Mouse (Mus musculus) liver, embryonic 16.5 days (tissue): ENCODE results near the gene Slc38a6. TPM values are rescaled to one million over a fixed set of nuclear protein-coding genes. Genes with fewer than 3 reads are reported as not detected.

Experiments used
- ATAC-seq: fragments of 200-750 bp; cut with Nextera tagmentation; 2 replicates; pipeline ENCODE4 v1.8.0; 2017; ENCODE audit warnings: low read depth, mild to moderate bottlenecking, moderate number of reproducible peaks, moderate library complexity
- H3K27ac ChIP-seq: fragments of 300-500 bp; sonication (generic); 2 replicates; pipeline ENCODE4 v1.5.1; 2014; ENCODE audit warnings: mild to moderate bottlenecking, low read length
- H3K27me3 ChIP-seq: fragments of 300-500 bp; sonication (generic); 2 replicates; pipeline ENCODE4 v1.6.1; 2014; ENCODE audit warnings: low read depth, low read length, mixed read lengths; ENCODE audit not compliant: control insufficient read depth, insufficient read depth
- H3K36me3 ChIP-seq: fragments of 300-500 bp; sonication (generic); 2 replicates; pipeline ENCODE4 v1.6.1; 2014; ENCODE audit warnings: mild to moderate bottlenecking; ENCODE audit not compliant: control insufficient read depth, insufficient read depth
- H3K4me1 ChIP-seq: fragments of 300-500 bp; sonication (generic); 2 replicates; pipeline ENCODE4 v1.6.1; 2014; ENCODE audit warnings: low read depth, low read length, mixed read lengths; ENCODE audit not compliant: control insufficient read depth
- H3K4me2 ChIP-seq: fragments of 300-500 bp; sonication (generic); 2 replicates; pipeline ENCODE4 v1.6.1; 2014; ENCODE audit warnings: low read depth, low read length, mixed read lengths
- H3K4me3 ChIP-seq: fragments of 300-500 bp; sonication (generic); 2 replicates; pipeline ENCODE4 v1.5.1; 2014; ENCODE audit warnings: low read depth, mild to moderate bottlenecking, low read length
- H3K9ac ChIP-seq: fragments of 300-500 bp; sonication (generic); 2 replicates; pipeline ENCODE4 v1.6.1; 2014; ENCODE audit warnings: low read depth, low read length
- H3K9me3 ChIP-seq: fragments of 300-500 bp; sonication (generic); replicated peaks from 2 replicates; pipeline ENCODE4 v1.6.1; 2016; ENCODE audit warnings: low read length; ENCODE audit not compliant: control insufficient read depth
- WGBS: fragments of 180-500 bp; shearing (Covaris S2); extraction: QIAGEN DNeasy Blood & Tissue Kit; methylation state at CpG from one replicate; pipeline ENCODE4 v1.1.7; 2014; ENCODE audit not compliant: insufficient replicate concordance; 5-methylcytosine and 5-hydroxymethylcytosine counted together
- polyA plus RNA-seq: library from polyadenylated mRNA; unstranded; fragments of >200 nt; fragmentation: Nextera tagmentation; extraction: Ambion mirVana; gene quantifications from 2 replicates; pipeline ENCODE4 v1.2.1, GENCODE M21; 2015

Gene Slc38a6
- polyA plus RNA-seq, 1 experiment from 2014 or later: 2.5 TPM

DNA sequence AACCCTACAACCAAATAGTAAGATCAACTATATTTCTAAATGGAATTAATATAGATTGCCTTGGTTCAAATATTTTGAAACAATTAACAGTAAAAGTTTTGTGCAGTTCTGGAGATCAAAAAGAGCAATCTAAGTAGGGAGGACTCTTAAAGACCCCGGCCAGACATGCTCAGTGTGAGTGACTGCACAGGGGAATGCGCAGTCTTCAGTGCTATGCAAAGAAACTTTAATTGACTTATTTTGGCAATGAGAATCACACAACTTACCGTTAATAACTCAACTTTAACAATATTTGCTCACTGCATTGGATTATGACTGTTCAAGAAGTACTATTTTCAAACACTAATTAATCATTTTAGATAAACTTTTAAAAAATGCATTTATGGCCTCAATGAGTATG lies 17.0 kb upstream of the Slc38a6 start:
- Histone ChIP-seq H3K4me2 (no peak overlapping the region), H3K4me3 (no peak overlapping the region), H3K9ac (no peak overlapping the region), H3K36me3 (no peaks in the 10 kb centered on the region), H3K27ac (no peak overlapping the region), H3K4me1 (no peaks in the 10 kb centered on the region), H3K27me3 (no peaks in the 10 kb centered on the region), H3K9me3 (no peaks in the 10 kb centered on the region)
- 71% methylated on average over 3 of the region's 3 CpGs for WGBS
- ATAC-seq: no peak

GRCm38 (mm10) chr12:73269933-73270332 lies 16.6 kb upstream of the Slc38a6 start:
- H3K36me3 ChIP-seq: no peaks in the 10 kb centered on the region
- H3K4me1 ChIP-seq: no peaks in the 10 kb centered on the region
- no peak overlapping the region for H3K27ac ChIP-seq
- H3K9ac ChIP-seq: no peak overlapping the region
- no peaks in the 10 kb centered on the region for H3K27me3 ChIP-seq
- H3K4me2 ChIP-seq: no peak overlapping the region
- H3K4me3 ChIP-seq: no peak overlapping the region
- no peaks in the 10 kb centered on the region for H3K9me3 ChIP-seq
- ATAC-seq: no peak
- WGBS: 75% methylated on average over 4 of the region's 4 CpGs

GRCm38 (mm10) chr12:73274921-73275320 lies 11.7 kb upstream of the Slc38a6 start:
- Histone ChIP-seq H3K4me1 (no peaks in the 10 kb centered on the region), H3K9ac (no peak overlapping the region), H3K4me2 (no peak overlapping the region), H3K27me3 (no peaks in the 10 kb centered on the region), H3K9me3 (no peaks in the 10 kb centered on the region), H3K4me3 (no peak overlapping the region), H3K36me3 (peaks cover 10% of the 10 kb centered on the region), H3K27ac (no peak overlapping the region)
- WGBS: 80% methylated on average over 3 of the region's 3 CpGs
- no peak for ATAC-seq

- no peaks in the 10 kb centered on the region for H3K36me3 ChIP-seq
- ATAC-seq: no peak
- WGBS: 58% methylated on average over 8 of the region's 8 CpGs
- H3K4me1 ChIP-seq: peaks cover 8% of the 10 kb centered on the region
- no peak overlapping the region for H3K9ac ChIP-seq
- peak overlapping the region; percentile 84; the same call in 1 of the 2 replicates for H3K4me2 ChIP-seq
- H3K4me3 ChIP-seq: no peak overlapping the region
- H3K27ac ChIP-seq: no peak overlapping the region
- no peaks in the 10 kb centered on the region for H3K27me3 ChIP-seq
- H3K9me3 ChIP-seq: no peaks in the 10 kb centered on the region
Measured at GRCm38 (mm10) chr12:73287609-73288008, 1.0 kb downstream of the Slc38a6 start.

GRCm38 (mm10) chr12:73288626-73289025 lies 2.0 kb downstream of the Slc38a6 start:
- ATAC-seq: no peak
- WGBS: 67% methylated on average over 3 of the region's 3 CpGs
- Histone ChIP-seq H3K4me3 (no peak overlapping the region), H3K27me3 (no peaks in the 10 kb centered on the region), H3K4me2 (no peak overlapping the region), H3K9me3 (no peaks in the 10 kb centered on the region), H3K36me3 (no peaks in the 10 kb centered on the region), H3K9ac (no peak overlapping the region), H3K27ac (no peak overlapping the region), H3K4me1 (peaks cover 8% of the 10 kb centered on the region)

- no peak for ATAC-seq
- H3K4me2 ChIP-seq: no peak overlapping the region
- no peaks in the 10 kb centered on the region for H3K36me3 ChIP-seq
- H3K9me3 ChIP-seq: no peaks in the 10 kb centered on the region
- H3K27me3 ChIP-seq: no peaks in the 10 kb centered on the region
- H3K4me3 ChIP-seq: no peak overlapping the region
- no peak overlapping the region for H3K9ac ChIP-seq
- no peaks in the 10 kb centered on the region for H3K4me1 ChIP-seq
- no peak overlapping the region for H3K27ac ChIP-seq
Measured at GRCm38 (mm10) chr12:73294884-73295283, 8.3 kb downstream of the Slc38a6 start.

GRCm38 (mm10) chr12:73295505-73296140 lies 9.0 kb downstream of the Slc38a6 start:
- Histone ChIP-seq H3K4me1 (no peaks in the 10 kb centered on the region), H3K4me3 (no peak overlapping the region), H3K36me3 (no peaks in the 10 kb centered on the region), H3K9me3 (no peaks in the 10 kb centered on the region), H3K4me2 (no peak overlapping the region), H3K9ac (no peak overlapping the region), H3K27ac (no peak overlapping the region), H3K27me3 (no peaks in the 10 kb centered on the region)
- no peak for ATAC-seq
- 70% methylated on average over 11 of the region's 11 CpGs for WGBS

DNA sequence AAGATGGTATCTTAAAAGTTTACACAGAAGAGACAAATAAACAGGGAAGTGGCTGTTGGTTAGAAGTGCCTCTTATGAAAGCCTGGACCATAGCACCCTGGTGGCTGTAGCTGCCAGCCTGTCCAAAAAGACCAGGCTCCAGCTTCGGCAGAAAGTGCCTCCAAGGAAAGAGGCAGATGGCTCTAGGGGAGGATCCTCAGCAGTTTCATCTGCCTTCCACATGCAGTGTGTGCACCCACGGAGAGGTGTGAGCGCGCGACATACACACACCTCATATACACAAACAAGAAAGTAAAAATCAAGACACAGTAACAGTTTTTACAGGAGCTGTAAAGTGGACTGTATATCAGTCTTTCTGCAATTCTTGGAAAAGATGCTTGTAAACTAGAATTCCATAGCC lies 12.0 kb downstream of the Slc38a6 start:
- H3K27ac ChIP-seq: no peak overlapping the region

DNA sequence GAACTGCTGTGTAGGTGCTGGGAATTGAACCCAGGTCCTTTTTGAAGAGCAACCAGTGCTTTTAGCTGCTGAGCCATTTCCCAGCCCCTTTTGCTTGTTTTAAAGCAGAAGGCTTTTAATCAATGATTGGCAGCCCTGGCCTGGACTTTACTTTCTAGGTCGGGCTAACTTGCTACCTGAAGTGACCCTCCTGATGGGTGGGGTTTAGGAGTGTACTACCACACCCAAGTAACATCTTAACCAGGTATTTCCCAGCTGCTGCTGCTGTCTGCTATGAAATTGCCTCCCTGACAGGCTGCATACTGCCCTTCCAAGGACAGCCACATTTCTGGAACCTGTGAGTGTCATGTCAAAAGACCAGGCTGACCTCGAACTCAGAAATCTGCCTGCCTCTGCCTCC lies 14.0 kb downstream of the Slc38a6 start:
- Histone ChIP-seq H3K36me3 (no peaks in the 10 kb centered on the region), H3K27ac (no peak overlapping the region)
- WGBS: 61% methylated on average over 2 of the region's 2 CpGs

More for the DNA sequence above, 12.0 kb downstream of the Slc38a6 start:
- Histone ChIP-seq H3K9me3 (no peaks in the 10 kb centered on the region), H3K9ac (no peak overlapping the region), H3K4me3 (no peak overlapping the region), H3K4me2 (no peak overlapping the region), H3K27me3 (no peaks in the 10 kb centered on the region), H3K36me3 (no peaks in the 10 kb centered on the region), H3K4me1 (no peaks in the 10 kb centered on the region)
- ATAC-seq: no peak
- WGBS: 78% methylated on average over 5 of the region's 5 CpGs

More for the DNA sequence above, 14.0 kb downstream of the Slc38a6 start:
- no peaks in the 10 kb centered on the region for H3K4me1 ChIP-seq
- no peak overlapping the region for H3K4me3 ChIP-seq
- no peak overlapping the region for H3K9ac ChIP-seq
- no peak overlapping the region for H3K4me2 ChIP-seq
- H3K27me3 ChIP-seq: no peaks in the 10 kb centered on the region
- no peak for ATAC-seq
- H3K9me3 ChIP-seq: no peaks in the 10 kb centered on the region
